Mouse (Mus musculus) lung, postnatal 14 days (tissue): ENCODE data around the gene Zc4h2.
A peak's percentile ranks its signal among the peaks of the same experiment; 100 is the strongest.

Experiments used
- DNase-seq: peaks from one replicate; pipeline ENCODE4 v3.0.0; 2021

The Zc4h2 gene

DNA sequence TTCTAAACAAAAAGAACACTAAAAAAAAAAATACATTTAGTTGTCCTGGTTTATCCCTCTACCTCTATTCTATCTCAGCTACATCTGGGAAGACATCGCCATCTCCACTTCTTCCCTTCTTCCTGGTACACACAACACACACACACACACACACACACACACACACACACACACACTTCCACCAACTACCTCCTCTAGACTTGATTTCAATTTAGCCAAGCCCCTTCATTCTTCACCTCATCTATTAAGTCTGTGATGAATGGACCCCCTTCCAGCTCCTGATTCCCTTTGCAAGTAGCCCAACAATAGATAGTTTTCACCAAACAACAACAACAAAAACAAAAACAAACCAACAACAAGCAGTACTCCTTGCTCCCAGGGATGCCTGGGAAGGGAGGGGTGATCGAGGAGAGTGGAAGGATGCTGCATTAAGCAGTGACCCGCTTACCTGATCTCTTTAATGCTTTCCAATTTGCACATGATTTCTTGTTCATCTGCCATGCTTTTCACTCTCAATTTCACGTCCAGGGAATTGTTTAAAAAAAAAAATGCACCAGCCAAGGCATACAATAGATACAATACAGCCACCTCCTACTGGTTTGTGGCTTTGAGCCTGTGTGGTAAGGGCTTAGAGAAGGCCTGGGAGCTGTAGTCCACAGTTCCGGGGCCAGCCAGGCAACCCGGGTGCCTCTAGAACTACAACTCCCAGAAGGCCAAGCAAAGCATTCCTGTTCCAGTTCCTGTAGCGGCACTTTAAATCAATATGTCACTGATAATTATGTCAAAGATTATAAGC is at the start of gene Zc4h2:
Gene Zc4h2, minus strand, starts transcription at position 706 of the 796 bp plus-strand sequence.
- DNase-seq = peak; percentile 68

DNA sequence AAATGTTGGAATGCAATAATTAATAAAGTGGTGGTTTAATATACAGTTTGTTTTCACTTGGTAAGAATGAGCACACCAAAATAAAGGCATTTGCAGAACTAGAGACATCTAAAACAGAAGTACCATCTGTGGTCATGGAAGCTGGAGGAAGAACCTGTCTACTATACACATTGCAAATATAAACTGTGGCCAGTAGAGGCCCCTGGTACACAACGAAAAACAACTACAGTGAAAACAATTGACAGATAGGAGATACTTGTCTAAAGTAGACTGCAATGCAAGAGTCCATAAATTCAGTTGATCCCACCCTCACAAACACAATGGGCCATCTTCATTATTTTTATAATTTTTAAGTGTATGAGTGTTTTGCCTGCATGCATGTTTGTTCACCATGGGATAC is 28.8 kb upstream of the Zc4h2 start:
- peak; percentile 1 for DNase-seq

DNA sequence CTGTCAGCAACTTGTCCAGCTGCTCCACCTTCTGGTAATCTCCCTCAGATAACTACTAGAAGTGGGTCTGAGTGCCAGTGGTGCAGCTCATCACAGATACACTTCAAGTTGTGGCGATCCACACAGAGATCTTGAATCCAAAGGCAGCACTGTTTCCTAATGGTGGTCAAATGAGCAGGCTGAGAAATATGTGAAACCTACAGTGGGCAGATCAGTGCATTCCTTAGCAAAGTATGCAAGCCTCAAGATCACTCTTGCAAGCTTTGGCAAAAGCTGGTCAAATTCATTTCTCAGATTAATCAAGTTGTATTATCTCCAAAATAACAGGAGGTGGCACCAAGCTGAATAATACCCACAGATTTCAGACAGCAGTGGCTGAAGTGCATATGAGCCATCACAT is 23.9 kb upstream of the Zc4h2 start:
- DNase-seq = no peak

DNA sequence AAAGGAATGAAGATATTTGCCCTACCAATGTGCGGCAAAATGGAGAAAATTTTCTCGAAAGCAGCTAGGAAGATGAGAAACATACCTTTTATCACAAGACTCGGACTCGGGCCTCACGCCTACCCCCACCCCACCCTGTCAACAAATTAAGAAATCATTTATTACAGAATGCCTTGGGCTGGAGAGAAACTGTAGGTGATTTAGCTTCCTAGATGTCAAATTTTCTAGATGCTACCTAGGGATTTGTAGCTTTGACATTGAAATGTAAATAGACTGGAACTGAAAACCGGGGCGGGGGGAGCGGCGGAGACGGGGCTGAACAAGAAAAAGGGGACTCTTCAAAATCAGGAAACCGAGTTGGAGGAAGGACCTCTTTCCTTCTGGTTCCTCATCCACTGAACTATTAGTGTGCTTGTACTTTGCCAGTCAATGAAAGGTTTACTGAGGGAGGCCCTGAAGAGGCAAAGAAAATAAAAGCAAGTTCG is 333 bp upstream of the Zc4h2 start:
- peak; percentile 3 for DNase-seq

DNA sequence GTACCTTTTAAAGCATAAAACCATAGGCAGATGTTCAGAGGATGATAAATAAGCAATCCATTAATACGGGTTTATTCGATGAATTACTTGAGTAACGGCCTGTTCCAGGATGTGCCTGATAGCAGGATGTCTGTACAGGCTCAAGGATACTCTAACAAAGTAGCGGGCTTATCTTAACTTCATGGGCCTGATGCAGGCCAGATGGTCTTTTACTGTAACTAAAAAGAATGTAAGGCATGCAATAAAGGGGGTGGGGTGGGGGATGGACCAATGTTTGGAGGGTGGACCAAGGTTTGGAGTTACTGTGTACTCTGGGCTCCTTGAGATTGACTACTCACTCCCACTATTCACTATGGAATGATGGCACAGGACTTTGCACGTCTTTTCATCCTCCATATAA is 57.7 kb downstream of the Zc4h2 start:
- no peak for DNase-seq
